In the genomic region with DNA sequence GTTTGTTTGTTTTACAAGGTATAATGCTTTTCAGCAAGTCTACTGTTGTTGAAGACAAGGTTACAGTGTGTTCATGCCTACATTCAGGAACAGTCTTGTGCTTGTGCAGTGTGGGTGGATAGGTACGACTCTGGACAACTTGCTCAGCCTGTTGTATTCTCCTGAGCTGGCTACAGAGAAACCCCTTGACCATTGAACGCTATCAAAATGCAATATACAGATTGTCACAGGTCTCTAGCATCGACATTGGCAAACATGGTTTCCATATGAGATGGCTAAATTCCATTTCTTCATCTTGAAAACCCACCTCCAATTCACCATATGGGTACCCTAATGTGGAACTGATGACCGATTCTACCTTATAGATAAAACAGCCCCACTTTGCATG, we compare ENCODE assay signal across 15 mouse cellular contexts. TPM values are rescaled to one million over a fixed set of nuclear protein-coding genes. Genes with fewer than 3 reads are reported as not detected.
DNase-seq lines count a peak whose midpoint lies in the region; ATAC-seq lines count a peak whose summit lies in the region.
"Had no signal": no experiment of that assay in that cellular context is flagged by ENCODE, and none has a peak within 500 bp of the region (broad histone marks: within the 10 kb centered on the region; RNA-seq: fewer than 3 reads in every experiment).

No protein-coding gene starts in this region.

- ATAC-seq in cerebellum, adult (ENCODE audit: insufficient number of reproducible peaks, low FRiP score, low TSS enrichment) = no peak
- no peak for ATAC-seq in forebrain, embryonic 16.5 days
- ATAC-seq in midbrain, embryonic 11.5 days (ENCODE audit: low FRiP score) = no peak
- ATAC-seq in neural tube, embryonic 15.5 days (ENCODE audit: low FRiP score) = no peak
- no peak for ATAC-seq in erythroblast, adult 5-6 weeks (replicated peaks; ENCODE audit: low FRiP score, poor library complexity, severe bottlenecking)

- peaks cover 17% of the 10 kb centered on the region for H3K4me1 ChIP-seq in forebrain, embryonic 16.5 days (replicated peaks; ENCODE audit: control insufficient read depth, insufficient read depth, low read length)
- H3K4me1 ChIP-seq in midbrain, embryonic 11.5 days (ENCODE audit: control insufficient read depth, insufficient read depth, low read length) = peaks cover 13% of the 10 kb centered on the region
- peaks cover 18% of the 10 kb centered on the region for H3K4me1 ChIP-seq in neural tube, embryonic 15.5 days
- H3K4me1 ChIP-seq: liver, embryonic 15.5 days had no signal

- peak overlapping the region; percentile 11 for H3K4me2 ChIP-seq in forebrain, embryonic 16.5 days (ENCODE audit: low read length)
- H3K4me2 ChIP-seq in midbrain, embryonic 11.5 days = peak overlapping the region; percentile 54; the same call in 1 of the 2 replicates
- peak overlapping the region; percentile 59 for H3K4me2 ChIP-seq in neural tube, embryonic 15.5 days
- H3K4me2 ChIP-seq: liver, embryonic 15.5 days had no signal

- no peaks in the 10 kb centered on the region for H3K36me3 ChIP-seq in forebrain, embryonic 16.5 days (ENCODE audit: control insufficient read depth, insufficient read depth)
- H3K36me3 ChIP-seq in midbrain, embryonic 11.5 days (ENCODE audit: control insufficient read depth, insufficient read depth, low read length) = no peaks in the 10 kb centered on the region
- no peaks in the 10 kb centered on the region for H3K36me3 ChIP-seq in neural tube, embryonic 15.5 days
- H3K36me3 ChIP-seq: G1E; heart, embryonic 12.5 days; kidney, embryonic 15.5 days; liver, embryonic 15.5 days had no signal

- H3K27me3 ChIP-seq in forebrain, embryonic 16.5 days (replicated peaks; ENCODE audit: control insufficient read depth, insufficient read depth, low read length) = peaks cover 34% of the 10 kb centered on the region
- peaks cover 65% of the 10 kb centered on the region for H3K27me3 ChIP-seq in midbrain, embryonic 11.5 days (ENCODE audit: control insufficient read depth, insufficient read depth, low read length)
- H3K27me3 ChIP-seq in neural tube, embryonic 15.5 days (replicated peaks) = peaks cover 25% of the 10 kb centered on the region

- no peak overlapping the region for H3K9ac ChIP-seq in forebrain, embryonic 16.5 days (replicated peaks; ENCODE audit: low read depth, low read length)
- H3K9ac ChIP-seq in midbrain, embryonic 11.5 days (ENCODE audit: low read length) = no peak overlapping the region; the same call in 1 of the 2 replicates
- no peak overlapping the region for H3K9ac ChIP-seq in neural tube, embryonic 15.5 days (replicated peaks)
- H3K9ac ChIP-seq: heart, embryonic 12.5 days; kidney, embryonic 15.5 days; liver, embryonic 15.5 days had no signal

- WGBS in forebrain, embryonic 16.5 days = 22% methylated on average over 4 of the region's 4 CpGs
- 10% methylated on average over 4 of the region's 4 CpGs for WGBS in midbrain, embryonic 11.5 days
- 11% methylated on average over 4 of the region's 4 CpGs for WGBS in neural tube, embryonic 15.5 days

- DNase-seq in cerebellum, postnatal 10 days = peak; percentile 28 to 49
- peak; percentile 92 for DNase-seq in midbrain, embryonic 11.5 days (ENCODE audit: low spot score, missing footprints)
- no peak for DNase-seq in kidney, adult 8-10 months
- DNase-seq in lung, postnatal 4 days = no peak
- DNase-seq: B cell, adult 2 months; right cerebral cortex, adult 18-20 months had no signal

- no peaks in the 10 kb centered on the region for H3K9me3 ChIP-seq in forebrain, embryonic 16.5 days (ENCODE audit: control insufficient read depth, low read length)
- H3K9me3 ChIP-seq in midbrain, embryonic 11.5 days (ENCODE audit: control insufficient read depth, low read length) = no peaks in the 10 kb centered on the region
- H3K9me3 ChIP-seq in neural tube, embryonic 15.5 days (replicated peaks) = no peaks in the 10 kb centered on the region
- H3K9me3 ChIP-seq: heart, embryonic 12.5 days; kidney, embryonic 15.5 days; liver, embryonic 15.5 days had no signal

- peak overlapping the region; percentile 61 for H3K27ac ChIP-seq in forebrain, embryonic 16.5 days (ENCODE audit: low read length)
- H3K27ac ChIP-seq in midbrain, embryonic 11.5 days (ENCODE audit: low read depth, low read length) = no peak overlapping the region
- H3K27ac ChIP-seq in neural tube, embryonic 15.5 days (replicated peaks) = peak overlapping the region; percentile 78
- H3K27ac ChIP-seq: kidney, embryonic 15.5 days; liver, embryonic 15.5 days had no signal

- H3K4me3 ChIP-seq in forebrain, embryonic 16.5 days (replicated peaks; ENCODE audit: low read length) = no peak overlapping the region
- no peak overlapping the region for H3K4me3 ChIP-seq in midbrain, embryonic 11.5 days (ENCODE audit: low read depth, low read length)
- no peak overlapping the region for H3K4me3 ChIP-seq in neural tube, embryonic 15.5 days (replicated peaks)
- H3K4me3 ChIP-seq: liver, embryonic 15.5 days had no signal

RNA-seq across cellular contexts. Expression of a gene that starts 5.9 kb away (rescaled TPM):
- polyA plus RNA-seq in forebrain, embryonic 16.5 days (2015; fragmentation: Nextera tagmentation; extraction: Ambion mirVana) = 28.3 and 47.6 TPM in 2 replicates
- 41.7 and 42.5 TPM in 2 replicates for polyA plus RNA-seq in midbrain, embryonic 11.5 days (2014; fragmentation: Nextera tagmentation; extraction: Ambion mirVana)
- 28.3 and 44.9 TPM in 2 replicates for polyA plus RNA-seq in neural tube, embryonic 15.5 days (2015; fragmentation: Nextera tagmentation; extraction: Ambion mirVana)
- not detected in 2 replicates for total RNA-seq in erythroblast, adult 5-6 weeks (2015; ENCODE audit: low replicate concordance)
- total RNA-seq in erythroblast, adult 5-6 weeks (2017; ENCODE audit: low replicate concordance) = 0.28 TPM in 1 of 2 replicates, not detected in the other
- total RNA-seq: hematopoietic stem cell, adult 5-6 weeks had no signal
- polyA plus RNA-seq: G1E; kidney, embryonic 15.5 days; liver, embryonic 15.5 days had no signal

RNA-seq across cellular contexts. Expression of a gene that starts 9.3 kb away (rescaled TPM):
- polyA plus RNA-seq in forebrain, embryonic 16.5 days (2015; fragmentation: Nextera tagmentation; extraction: Ambion mirVana) = 4.5 and 8.0 TPM in 2 replicates
- polyA plus RNA-seq in midbrain, embryonic 11.5 days (2014; fragmentation: Nextera tagmentation; extraction: Ambion mirVana) = 13.7 and 14.8 TPM in 2 replicates
- polyA plus RNA-seq in neural tube, embryonic 15.5 days (2015; fragmentation: Nextera tagmentation; extraction: Ambion mirVana) = 9.7 and 13.2 TPM in 2 replicates
- not detected in 2 replicates for total RNA-seq in erythroblast, adult 5-6 weeks (2015; ENCODE audit: low replicate concordance)
- not detected in 2 replicates for total RNA-seq in erythroblast, adult 5-6 weeks (2017; ENCODE audit: low replicate concordance)
- total RNA-seq: hematopoietic stem cell, adult 5-6 weeks had no signal
- polyA plus RNA-seq: G1E; kidney, embryonic 15.5 days had no signal

Comparison
In these comparisons a context has a peak if more than half of its experiments do, and no peak if none do; other contexts are left out.
1. DNase-seq: peak in cerebellum, postnatal 10 days (2 of 2) and midbrain, embryonic 11.5 days (single experiment); none in kidney, adult 8-10 months (0 of 2) and lung, postnatal 4 days (0 of 2).
2. Peak in every context shown above with its lines, with median percentiles within 50 percentile points of each other: H3K4me2 ChIP-seq.